Mouse (Mus musculus) cerebellum, adult 8-10 months (tissue): ENCODE measurements at regions not wholly inside any gene's neighbourhood (a gene's known extent, or its start where the extent isn't known, plus 50 kb on each side); places are given as distances from the start of the nearest gene placed in this dataset.
"Not testable (repeated sequence)": the region's sequence is repeated elsewhere in the genome, so short reads cannot be mapped to it uniquely, and the experiment has no call there.

Experiments
- DNase-seq: peaks from one replicate; pipeline ENCODE4 v3.0.0; 2022

DNA sequence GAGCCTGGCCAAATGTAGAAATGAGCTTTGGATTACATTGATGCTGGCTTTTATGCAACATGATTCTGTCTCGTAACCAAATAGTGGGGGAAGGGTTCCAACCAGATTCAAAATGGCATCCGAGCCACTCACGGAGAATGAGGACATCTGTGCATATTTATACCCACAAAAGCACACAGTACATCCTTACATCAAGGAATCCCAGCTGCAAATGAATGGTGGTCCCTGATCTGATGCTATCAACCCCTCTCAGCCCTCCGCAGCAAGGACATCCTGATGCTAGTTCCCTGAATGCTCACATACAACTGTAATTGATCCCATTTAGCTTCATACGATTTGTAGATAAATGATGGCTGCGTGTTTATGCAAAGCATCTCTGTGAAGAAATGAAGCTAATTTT is 215.9 kb downstream of the Samd5 start:
- no peak for DNase-seq

DNA sequence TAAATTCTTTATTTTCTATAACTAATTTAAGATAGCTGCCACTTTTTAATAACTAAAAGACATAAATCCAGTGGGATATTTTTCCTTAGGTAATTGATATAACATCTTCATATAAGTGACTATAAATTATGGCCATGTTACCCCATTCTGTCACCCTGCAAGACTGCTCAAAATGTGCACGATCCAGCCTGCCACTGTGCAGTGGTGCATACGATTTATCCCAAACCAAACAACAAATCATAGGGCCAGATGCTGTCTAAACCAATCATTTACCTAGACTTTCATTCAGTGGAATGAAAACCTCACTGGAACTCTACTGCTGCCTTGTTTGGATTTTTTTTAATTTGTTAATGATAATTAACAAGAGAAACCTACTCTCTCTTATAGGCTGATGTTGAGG is 216.5 kb downstream of the Samd5 start:
- no peak for DNase-seq

DNA sequence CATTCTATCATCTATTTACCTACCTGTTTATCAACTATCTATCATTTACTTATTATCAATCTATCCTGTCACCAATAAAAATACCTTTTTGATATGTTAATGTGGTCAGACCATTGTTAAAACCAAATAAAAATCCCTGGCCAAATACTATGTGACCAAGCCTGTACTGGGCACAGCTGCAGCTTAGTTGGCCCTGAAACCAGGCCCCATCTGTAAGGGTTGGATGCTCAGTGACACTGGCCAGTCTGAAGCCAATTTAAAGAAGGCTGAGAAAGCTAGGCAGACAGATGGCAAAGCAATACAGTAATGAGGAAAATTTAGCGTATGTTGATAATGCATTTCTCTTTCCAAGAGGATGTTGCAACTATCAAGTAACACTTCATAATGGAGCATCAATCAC is 217.8 kb downstream of the Samd5 start:
- no peak for DNase-seq

DNA sequence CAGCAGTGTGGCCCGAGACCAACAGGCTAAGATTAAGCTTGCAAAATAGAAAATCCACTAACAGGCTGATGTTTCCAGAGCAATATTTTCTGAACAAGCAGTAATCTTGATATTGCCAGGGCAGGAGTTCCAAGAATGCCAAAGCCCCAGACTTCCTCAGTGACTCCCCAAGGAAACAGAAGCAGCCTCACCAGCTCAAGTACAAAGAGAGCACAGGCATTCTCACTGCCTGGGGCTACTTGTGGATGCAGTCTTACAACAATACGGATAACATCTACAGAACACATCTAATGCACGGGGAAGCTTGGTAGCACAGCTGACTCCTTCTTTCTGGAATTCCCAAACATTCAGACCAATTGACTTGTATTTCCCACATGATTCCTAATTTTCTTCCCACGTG is 235.9 kb downstream of the Samd5 start:
- DNase-seq = no peak

DNA sequence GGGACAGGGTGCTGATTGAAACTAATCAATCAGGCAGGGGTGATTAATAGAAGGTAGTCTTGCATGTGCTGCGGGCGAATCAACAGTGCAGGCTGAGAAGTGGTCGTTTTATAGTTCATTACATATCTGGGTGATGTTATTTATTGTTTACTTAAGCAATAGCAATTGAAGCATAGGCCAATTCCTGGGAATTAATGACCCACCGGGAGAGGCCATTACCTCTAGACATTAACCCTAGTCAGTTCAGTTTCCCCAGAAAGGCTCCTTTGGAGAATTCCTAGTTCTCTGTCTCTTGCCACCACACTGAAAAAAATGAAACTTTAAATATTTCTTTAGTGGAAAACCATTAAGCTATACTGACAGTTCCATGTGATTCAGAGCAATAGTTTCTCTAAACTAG is 236.6 kb downstream of the Samd5 start:
- no peak for DNase-seq

DNA sequence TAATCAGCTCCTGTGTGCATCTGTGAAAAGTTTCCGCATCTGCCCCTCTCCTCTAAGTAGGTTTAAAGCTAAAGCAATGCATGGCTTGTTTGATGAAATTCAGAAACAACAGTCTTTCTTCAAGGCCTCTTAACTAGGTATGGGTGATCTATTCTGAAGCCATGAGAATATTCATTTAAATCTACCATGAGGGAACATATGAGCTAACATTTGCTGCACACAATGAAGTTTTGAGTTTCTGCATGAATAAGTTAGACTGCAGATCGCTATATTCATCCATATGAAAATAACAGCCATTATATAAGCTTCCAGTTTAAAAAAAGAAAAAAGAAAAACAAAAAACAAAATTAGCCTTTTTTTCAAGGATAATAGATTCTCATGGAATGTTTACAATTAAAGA is 245.9 kb downstream of the Samd5 start:
- no peak for DNase-seq

DNA sequence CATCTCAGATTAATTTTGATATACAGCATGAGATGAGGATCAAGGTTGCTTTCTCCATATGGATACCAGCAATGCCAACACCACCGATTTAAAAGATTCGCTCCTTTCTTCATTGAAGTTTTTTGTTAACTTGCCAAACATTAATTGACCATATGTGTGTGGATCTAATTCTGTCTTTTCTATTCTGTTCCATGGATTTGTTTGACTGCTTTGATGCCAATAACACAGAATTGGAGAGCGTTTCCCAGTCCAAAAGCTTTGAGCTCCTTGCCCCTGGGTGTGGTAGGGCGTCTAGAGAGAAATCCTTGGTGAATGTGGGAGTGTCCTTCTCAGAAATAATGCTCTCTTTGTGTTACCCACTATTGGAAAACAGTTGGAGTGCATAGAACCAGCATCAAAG is 254.3 kb downstream of the Samd5 start:
- DNase-seq = no peak

DNA sequence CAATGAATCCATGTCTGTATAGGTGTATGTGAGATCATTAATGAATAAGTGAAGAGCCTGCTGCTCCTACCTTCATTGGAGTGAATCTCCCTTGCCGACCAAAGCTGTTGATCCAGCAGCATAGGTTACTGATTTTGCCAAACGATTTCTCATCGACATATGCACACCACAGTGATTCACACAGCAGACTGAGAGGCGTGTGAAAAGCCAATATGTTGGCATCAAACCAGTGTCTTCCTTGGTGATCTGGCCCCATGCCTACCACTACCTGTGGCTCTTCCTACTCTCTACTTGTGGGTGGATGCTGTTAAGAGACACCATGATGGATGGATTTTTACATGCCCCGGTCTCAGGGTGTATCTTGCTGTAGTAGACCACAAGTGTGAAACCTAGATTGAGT is 258.3 kb downstream of the Samd5 start:
- DNase-seq = no peak

DNA sequence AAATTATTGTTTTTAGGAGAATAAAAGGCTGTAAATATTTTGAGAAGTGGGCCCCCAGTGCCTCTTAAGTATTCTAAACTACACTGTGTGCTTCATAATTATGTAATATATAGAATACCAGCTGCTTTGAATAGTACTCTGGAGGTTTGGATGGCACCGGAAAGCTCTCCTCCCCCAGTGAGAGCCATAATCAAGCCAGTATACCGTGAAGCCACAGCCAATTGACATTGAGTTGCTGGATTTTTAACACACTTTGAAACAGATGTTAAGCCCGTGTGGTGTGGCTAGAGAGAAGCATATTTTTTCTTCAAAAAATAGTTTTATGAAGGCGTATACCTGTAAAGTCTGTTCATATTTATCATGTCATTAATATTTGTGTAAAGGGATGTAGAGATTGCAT is 268.9 kb downstream of the Samd5 start:
- DNase-seq = no peak

DNA sequence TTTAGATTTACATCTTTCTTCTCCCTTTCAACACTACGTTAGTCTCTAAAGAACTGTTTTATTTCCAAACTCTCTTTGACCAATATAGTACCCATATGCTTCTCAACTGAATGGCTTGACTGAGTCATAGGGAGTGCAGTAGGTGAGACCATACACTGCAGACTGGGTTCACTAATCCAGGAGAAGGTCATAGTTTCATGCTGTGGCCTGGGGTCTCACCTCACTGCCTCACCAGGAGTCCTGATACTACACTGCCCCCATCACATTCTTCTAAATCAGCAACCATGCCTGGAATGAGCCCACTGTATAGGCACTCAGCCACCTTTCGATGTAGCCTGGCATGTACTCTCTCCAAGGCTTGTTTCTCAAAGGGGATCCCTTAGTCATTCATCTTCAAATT is 269.6 kb downstream of the Samd5 start:
- DNase-seq = no peak

DNA sequence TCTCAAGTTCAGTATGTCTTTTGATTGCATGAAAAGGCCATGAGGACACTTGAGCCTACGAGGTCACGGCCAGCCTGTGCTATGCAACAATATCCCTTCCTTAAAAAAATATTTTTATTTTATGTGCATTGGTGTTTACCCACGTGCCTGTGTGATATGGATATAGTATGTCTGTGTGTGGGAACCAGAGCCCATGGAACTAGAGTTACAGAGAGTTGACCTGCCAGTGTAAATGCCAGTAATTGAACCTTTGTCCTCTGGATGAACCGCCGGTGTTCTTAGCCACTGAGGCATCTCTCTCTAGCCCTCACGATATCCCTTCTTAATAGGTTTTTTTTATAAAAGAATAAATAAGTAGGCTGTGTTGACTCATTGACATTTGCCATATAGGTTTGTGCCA is 270.0 kb downstream of the Samd5 start:
- no peak for DNase-seq

DNA sequence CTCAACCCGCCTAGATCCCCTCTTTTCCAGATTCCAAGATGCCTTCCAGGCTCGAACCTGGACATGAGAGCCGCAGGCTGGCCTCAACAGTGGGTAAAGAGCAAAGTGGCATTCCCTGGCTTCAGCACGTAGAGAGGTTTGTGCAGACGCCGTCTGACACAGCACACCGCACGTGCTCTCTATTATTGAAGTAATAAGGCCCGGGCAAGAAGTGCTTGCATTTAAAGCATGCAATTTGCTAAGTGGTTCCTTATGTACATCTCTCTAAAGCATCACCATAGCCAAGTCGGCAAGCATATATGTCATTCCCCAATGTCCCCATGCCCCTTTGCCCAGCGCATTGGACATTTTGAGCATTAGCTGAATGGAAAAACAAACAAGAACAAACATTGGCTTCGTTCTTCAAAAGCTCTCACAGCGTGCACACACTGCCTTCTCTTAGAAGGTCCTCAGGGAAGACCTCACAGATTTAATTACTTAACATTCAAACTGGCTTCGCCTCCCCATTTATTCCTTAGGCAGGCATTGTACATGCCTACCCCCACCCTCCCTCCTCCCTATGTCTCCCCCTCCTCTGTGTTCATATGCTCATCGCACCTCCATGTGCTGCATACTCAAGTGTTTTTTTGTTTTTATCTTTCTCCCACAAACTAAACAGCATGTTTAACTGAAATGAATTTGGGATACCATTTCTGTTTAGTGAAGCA is 273.9 kb downstream of the Samd5 start:
- DNase-seq = no peak

DNA sequence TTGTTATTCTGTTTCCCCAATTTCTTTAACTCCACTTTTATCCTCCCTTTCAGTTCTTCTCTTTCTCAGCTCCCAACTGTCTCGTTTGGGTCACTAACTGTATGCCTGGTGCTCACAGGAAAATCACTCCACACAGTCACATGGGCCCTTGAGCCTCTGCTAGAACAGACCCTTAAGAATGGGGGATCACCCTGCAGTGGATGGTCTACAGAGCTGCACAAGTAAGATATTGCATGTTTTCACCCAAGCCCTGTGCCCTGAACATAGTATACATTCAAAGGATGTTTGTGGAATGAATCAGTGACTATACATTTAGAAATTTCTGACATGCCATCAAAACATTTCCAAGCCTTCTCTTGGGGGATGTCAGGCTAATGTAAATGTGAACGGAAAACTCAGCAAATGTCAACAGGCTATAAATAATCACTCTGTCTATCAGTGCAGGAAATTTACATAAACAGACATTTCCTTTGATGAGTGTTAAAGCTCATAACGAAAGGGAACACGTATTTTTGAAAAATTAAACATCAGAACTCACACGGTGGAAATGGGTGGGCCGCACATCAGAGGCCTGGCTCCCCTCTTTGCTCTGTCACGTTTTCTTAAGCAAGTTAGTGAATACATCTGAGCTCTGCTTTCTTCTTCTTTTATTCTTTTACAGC is 297.4 kb downstream of the Samd5 start:
- DNase-seq = no peak

DNA sequence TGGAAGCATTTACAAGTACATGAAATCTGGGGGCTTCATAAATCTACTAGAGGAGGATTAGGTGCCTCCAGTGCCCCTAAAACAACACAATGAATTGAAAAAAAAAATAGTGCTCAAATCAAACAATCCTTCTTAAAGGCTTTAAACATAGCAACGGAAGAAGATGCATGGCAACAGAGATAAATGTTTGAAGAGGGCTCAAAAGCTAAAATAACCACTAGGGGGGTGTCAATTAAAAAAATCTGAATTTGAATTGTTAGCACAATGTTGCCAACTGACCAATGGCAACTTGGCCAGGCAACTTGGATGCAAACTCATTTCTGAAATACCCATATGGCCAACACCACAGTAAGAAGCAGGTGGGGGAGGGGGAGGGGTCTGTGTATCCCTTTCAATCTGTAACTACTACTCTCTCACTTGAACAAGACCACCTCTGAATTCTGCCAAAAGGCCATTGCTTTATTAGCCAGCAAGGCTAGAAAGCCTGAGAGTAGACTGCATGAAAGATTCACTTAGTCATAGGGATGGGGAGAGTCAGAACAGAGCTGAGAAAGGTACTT is 312.6 kb downstream of the Samd5 start:
- DNase-seq = no peak

DNA sequence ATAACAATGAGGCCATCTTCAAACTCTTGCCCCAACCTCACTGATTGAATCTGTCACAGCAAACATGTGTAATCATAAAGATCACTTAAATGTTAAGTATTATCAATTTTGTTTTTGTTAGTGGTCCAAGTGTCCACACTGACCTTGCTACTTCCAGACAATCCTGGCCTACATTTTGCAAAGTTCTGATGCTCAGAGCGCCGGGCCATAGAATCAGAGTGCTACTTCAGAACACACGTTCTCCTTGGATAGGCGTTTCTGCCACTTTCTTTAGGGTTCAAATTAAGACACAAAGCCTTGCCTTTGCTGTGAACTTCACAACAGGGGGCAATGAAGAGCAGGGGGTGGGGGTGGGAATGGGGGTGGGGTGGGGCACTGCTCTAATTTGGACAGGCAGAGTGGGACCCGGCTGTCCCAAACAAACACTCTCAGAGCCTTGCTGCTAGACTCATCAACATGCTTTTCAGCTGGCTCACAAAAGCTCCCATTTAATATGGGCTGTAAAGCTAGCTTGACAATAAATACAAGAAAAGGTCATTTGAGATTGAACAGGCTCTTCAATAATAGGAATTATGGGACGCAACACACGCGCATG is 336.7 kb downstream of the Samd5 start:
- DNase-seq = no peak

DNA sequence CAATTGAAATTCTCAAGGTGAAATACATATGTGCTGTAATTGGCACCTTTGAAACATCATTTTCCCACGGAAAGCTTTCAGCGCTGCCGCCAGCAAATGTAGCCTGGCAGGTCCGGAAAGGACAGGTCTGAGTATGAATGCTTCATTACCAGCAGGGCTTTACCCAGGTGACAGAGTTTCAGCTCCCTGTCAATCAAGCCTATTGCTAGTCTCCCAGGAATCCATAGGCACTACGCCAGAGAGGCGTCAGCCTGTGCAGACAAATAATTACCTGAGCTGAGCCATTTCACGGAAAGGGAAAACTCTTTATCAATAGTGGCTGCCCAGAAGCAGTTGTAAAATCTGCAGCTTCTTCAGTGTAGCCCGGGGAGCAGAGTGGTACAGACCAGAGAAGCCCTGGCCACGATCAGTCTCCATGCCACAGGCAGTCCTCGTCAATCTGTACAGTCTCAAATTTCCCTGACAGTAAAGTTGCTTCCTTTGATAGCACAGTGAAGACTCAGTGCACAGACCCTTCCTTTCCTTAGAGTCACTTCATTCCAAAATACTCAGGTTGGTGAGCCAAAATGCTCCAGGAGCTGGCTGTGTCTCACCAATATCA is 340.7 kb downstream of the Samd5 start:
- DNase-seq = no peak

DNA sequence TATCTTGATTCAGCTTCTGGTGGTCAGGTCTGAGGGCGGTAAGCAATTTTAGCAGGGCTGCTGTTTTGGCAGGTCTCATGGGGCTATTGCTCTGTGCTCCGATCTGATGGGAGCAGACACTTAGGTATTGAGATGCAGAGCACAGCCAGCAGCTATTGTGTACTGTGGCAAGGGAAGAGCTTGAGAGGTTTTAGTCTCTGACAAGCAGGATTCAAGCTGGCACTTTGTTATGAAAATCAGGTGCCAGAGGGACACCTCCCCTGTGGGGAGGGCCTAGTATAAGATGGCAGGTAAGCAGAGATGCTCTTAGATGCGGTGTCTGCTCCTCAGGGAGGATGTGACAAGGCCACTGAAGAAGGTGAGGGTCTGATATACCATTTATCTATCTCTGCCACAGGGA is 343.3 kb downstream of the Samd5 start:
- DNase-seq = no peak

DNA sequence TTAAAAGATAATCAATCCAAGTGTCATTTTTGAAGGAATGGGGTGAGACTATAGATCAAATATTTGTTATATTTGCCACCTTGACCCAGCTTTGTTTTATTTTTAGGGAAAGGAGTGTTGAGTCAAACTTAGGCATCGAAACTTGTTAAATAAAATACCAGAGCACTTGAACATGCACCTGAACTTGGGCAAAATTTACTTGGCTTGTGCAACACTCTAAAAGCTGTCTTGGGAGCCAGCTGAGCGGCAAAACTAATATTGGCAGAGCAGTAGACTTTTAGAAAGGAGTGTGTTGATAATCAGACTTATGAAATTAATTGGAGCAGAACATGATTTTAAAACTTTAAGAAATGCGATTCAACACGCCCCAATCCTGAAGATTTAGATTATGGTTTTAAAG is 346.7 kb downstream of the Samd5 start:
- no peak for DNase-seq

DNA sequence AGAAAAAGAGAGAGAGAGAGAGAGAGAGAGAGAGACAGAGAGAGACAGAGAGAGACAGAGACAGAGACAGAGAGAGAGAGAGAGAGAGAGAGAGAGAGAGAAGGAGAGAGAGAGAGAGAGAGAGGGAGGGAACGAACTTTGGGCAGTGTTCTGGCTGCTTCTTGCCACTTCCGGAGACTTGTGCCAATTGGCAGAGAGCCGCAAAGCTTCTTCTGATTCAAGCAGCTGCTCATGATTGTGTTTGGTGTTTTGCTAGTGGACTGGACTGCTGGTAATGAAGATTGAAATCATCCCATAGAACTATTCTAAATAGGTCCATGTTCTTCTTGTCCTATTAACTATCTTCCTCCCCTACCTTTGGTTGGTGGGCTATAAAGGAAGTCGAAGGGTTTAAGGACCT is 347.1 kb downstream of the Samd5 start:
- DNase-seq = not testable (repeated sequence)

DNA sequence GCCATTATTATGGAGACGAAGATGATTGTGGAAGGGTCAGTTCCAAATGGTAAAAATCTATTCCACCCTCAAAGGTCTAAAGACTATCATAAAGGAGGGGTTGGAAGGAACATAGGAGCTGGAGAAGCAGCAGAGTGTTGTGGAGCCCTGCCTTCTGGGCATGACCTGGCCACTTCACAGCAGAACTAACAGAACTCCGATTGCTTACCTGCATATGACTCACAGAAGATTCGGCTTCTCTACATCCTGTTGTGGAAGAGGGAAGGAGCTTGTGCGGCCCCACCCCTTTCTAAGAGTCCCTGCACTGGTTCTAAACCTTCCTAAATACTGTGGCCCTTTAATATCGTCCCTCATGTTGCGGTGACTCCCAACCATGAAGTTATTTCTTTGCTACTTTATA is 362.7 kb downstream of the Samd5 start:
- no peak for DNase-seq

DNA sequence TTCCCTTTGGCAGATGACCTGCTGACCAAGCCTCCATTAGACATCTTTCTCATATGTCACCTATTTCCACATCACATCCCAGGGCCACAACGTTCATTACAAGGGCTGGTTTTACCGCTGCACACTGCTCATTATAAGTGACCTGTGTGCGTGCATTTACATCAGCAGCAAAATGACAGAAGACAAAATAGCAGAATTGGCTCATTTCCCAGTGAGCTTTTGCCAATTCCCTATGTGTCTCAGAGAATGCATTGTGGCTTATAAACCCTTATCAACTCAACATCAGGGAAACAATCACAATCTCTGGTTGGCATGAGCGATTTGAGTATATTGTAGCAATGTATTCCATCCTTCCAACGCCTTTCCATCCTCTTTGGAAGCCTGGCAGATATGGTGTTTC is 364.7 kb downstream of the Samd5 start:
- DNase-seq = no peak

DNA sequence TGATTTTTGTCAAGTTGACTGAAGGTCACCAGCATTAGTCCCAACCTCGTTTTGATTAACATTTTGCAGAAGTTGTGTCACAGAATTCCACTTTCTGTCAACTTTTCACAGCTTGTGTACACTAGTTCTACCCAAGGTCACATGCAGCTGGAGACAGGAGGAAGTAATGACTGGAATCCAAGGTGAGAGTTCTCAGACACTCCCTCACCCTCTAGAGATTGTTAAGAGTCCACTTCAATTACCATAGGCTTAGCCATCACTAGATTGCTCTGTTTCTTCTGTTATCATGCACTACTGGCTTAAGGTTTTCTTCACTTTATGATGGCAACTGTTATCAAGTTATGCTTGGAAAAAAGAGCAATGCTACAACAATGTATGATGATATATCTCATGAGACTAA is 379.0 kb downstream of the Samd5 start:
- no peak for DNase-seq

DNA sequence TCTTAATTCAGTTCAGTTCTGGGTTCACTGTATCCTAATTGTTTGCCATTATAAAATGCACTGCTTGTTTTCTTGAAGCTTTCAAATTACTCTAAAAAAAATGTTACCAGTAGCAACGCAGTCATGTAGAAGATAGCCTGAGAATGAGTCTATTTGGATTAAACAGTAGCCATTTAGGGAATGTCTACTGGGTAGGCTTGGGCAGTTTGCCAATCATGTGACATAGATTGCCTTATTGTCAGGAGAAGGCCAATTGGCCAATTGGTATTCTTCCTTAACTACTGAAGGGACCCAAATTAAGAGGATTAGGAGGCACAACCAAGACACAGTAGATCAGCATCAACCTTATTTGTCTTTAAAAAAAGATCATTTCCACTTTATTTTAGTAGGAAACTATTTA is 379.7 kb downstream of the Samd5 start:
- DNase-seq = no peak

DNA sequence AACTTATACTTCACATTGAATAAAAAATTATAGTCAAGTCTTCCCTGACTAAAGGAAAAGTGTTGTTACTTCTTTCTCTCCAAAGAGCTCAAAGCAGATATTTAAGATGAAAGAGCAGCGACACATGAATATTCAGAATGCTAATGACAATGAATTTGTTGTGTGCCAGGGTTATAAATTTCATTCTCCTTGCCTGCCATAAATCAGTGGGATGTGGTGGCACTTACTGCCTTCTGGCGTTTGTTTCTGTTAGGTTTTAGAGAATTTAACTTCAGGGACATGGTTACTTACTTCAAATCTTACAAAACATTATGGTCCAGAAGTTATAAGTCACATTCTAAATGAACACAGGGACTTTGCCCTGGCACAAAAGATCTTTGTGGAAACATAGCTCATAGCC is 380.4 kb downstream of the Samd5 start:
- DNase-seq = no peak
